Mouse (Mus musculus) neural tube, embryonic 10.5 days (tissue): ENCODE data around the gene Pds5a.
"Not testable (repeated sequence)": the region's sequence is repeated elsewhere in the genome, so short reads cannot be mapped to it uniquely, and the experiment has no call there.

ENCODE experiments used
- DNase-seq: peaks from one replicate; pipeline ENCODE4 v3.0.0-alpha.2; 2017; ENCODE audit warnings: low spot score; ENCODE audit errors: extremely low spot score

The Pds5a gene

GRCm38 (mm10) chr5:65697836-65698758 lies at the start of gene Pds5a:
Gene Pds5a (minus strand): TSS chr5:65698273.
- DNase-seq: peak; percentile 88

GRCm38 (mm10) chr5:65746908-65747307 lies 48.8 kb upstream of the Pds5a start:
- DNase-seq: no peak

GRCm38 (mm10) chr5:65739366-65739765 lies 41.3 kb upstream of the Pds5a start:
- no peak for DNase-seq

DNA sequence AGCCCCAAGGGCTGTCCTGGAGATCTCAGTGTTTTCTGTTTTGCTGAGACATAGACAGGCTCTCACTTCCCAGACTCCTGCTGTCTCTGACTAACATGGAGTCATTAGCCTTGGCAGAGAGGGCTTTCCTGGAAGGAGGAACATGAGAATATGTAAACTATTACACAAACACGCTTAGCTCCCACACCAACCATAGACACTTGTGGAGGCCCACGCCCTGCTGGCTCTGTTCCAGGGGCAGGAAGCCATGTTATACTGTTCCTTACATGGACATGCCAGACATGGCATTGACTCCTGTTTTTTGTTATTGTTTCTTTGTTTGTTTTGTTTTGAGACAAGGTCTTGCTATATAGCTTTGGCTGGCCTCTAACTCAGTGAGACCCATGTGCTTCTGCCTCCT lies 37.5 kb upstream of the Pds5a start:
- no peak for DNase-seq

GRCm38 (mm10) chr5:65731173-65732007 lies 33.3 kb upstream of the Pds5a start:
- DNase-seq: no peak

DNA sequence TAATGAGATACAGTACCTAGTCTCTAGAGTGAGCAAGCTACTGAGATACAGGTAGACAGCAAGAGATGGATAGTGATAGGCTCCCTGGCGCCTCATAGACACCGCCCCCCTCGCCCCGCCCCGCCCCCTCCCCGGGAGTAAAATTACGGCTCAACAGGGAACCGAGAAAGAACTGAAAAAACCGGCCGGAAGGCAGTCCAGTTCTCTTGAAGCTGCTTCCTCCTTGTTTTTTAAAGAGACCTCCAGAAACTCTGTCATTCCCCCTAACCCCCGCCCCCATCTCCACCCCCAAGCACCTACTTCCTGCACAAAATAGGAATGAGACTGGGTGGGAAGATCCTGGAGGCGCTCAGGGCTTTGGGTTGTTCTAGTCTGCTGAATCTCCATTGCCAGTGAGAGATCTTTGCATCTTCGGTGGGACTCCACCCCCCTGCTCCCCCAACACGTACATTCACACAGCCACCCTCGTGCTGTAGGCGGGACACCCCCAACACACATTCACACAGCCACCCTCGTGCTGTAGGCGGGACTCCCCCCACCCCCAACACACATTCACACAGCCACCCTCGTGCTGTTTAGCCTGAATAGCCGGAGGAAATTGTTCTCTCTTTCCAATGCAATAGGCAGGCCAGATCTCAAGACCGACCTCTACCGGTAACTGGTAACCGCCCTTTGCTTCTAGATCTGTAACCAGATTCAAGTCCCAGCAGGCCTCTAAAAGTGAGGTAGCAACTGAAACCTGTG lies 26.4 kb upstream of the Pds5a start:
- peak; percentile 75 for DNase-seq

DNA sequence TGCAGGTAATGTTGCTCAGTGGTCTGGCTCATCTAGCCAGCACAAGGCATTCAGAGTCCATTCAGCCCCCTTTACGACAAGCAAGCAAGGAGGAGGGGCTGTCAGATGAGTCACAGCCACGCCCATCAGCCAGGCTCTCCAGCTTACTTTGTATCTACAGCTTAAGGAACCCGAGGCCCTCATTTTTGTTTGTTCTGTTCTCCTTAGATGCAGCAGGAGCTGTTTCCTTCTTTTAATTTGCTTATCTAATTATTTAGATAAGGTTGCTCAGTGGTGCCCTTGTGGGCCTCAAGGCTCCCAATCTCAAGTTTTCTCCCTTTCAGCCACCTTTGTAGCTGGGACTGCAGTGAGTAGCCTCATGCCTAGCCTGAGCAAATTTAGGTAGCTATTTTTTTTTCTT lies 20.3 kb upstream of the Pds5a start:
- no peak for DNase-seq

DNA sequence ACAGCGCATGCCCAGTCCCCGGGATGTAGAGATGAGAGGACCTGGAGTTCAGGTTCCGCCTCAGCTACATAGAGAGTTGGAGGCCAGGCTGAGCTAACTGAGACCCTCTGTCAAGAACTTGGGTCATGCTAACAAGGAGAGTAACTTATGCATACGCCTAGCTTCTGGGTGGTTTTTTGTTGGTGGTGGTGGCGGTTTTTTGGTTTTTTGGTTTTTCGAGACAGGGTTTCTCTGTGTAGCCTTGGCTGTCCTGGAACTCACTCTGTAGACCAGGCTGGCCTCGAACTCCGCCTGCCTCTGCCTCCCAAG lies 19.8 kb upstream of the Pds5a start:
- DNase-seq: not testable (repeated sequence)

- no peak for DNase-seq
Observed at GRCm38 (mm10) chr5:65717063-65717902, 19.2 kb upstream of the Pds5a start.

DNA sequence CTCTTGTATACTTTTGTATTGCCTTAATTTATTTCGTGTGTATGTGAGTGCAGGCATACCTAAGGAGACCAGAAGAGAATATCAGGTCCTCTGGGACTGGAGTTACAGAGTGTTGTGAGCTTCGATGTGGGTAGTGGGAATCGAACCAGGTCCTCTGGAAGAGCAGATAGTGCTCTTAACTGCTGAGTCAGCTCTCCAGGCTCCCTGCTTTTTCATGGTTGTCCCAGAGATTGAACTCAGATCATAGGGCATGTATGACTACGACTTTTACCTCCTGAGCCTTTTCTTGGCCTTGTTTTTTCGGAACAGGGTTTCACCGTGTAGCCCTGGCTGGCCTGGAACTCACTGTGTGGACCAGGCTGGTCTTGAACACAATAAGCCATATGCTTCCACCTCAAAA lies 17.0 kb upstream of the Pds5a start:
- DNase-seq: no peak

DNA sequence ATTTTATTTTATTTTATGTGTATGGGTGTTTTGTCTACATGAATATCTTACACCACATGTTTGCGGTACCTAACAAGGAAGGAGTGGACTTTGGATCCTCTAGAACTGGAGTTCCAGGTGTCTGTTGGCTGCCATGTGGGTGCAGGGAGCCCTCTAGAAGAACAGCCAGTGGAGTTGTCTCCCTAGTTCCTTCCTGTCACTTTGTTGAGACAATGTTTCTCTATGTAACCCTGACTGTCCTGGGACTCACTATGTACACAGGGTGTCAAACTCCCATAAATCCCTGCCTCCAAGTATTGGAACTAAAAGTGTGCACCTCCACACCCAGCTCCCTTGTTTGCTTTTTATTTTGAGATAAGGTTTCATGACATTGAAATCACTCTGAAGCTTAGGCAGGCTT lies 13.4 kb upstream of the Pds5a start:
- no peak for DNase-seq

DNA sequence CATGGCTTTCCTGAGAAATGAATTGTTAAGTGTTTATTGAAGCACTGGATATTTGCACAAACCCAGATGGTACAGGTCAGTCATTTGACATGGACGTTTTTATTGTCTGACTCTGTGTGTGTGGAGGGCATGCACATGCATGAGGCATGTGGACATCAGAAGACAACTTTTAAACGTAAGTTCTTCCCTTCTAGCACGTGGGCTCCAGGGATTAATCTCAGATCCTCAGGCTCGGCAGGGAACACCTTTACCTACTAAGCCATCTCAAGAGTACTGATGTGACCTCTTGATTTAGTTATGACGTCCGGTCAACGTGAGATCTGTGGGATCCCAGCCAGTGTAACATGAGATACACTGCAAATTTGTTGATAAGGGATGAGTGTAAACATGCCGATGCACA lies 12.2 kb upstream of the Pds5a start:
- no peak for DNase-seq

- no peak for DNase-seq
Observed at GRCm38 (mm10) chr5:65706979-65707378, 8.9 kb upstream of the Pds5a start.

DNA sequence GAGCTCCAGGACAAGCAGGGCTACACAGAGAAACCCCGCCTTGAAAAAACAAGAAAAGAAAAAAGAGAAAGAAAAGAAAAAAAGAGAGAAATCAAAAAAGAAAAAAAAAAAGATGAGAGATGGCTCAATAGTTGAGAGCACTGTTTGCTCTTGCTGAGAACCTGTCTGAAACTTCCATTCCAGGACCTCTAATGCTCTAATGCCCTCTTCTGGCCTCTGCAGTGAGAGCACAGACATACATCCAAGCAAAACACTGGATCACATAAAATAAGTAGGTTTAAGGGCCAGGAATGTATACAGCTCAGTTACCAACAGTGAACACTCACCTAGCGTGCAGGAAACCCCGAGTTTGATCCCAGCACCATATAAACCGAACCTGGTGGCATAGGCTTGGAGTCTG lies 8.1 kb upstream of the Pds5a start:
- no peak for DNase-seq

GRCm38 (mm10) chr5:65704765-65705678 lies 6.9 kb upstream of the Pds5a start:
- no peak for DNase-seq

DNA sequence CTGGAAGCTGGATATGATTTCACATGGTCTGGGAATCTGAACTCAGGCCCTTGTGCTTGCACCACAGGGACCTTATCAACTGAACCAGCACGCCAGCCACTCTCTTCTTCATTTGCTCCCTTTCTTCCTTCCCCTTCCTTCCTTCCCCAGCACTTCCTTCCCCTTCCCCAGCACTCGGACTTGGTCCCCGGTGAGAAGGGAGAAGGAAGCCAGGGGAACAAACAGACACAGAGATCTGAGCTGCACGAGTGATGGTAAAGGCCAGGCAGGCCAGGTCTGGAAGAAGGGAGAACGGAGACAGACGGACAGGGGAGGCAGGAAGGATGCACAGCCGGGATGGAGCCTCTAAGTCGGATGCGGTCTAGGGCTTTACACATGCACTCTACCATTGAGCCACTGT lies 5.2 kb upstream of the Pds5a start:
- DNase-seq: no peak

GRCm38 (mm10) chr5:65700102-65700501 lies 2.0 kb upstream of the Pds5a start:
- no peak for DNase-seq

DNA sequence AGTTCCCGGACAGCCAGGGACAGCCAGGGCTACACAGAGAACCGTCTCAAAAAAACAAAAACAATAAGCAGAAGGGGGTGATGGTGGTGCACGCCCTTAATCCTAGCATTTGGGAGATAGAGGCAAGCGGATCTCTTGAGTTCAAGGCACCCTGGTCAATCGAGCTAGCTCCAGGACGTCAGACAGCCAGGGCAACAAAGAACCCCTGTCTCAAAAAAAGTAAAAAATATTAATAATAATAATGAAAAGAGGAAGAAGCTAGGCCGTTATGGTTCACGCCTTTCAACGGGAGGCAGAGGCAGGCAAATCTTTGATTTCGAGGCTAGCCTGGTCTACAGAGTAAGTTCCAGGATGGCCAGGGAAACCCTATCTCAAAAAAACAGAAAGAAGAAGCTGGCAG lies 1.1 kb upstream of the Pds5a start:
- no peak for DNase-seq

- no peak for DNase-seq
Observed at GRCm38 (mm10) chr5:65698759-65699136, 675 bp upstream of the Pds5a start.

GRCm38 (mm10) chr5:65697486-65697835 lies 612 bp downstream of the Pds5a start:
- peak; percentile 74 for DNase-seq
